Mouse (Mus musculus) thymus, postnatal 36 days (tissue): Measurements from ENCODE around the gene Prdm16.

Experiments
- DNase-seq, 2 experiments: peaks; one replicate each; pipeline ENCODE4 v3.0.0; 2022; ENCODE audit warnings: mixed read lengths in 2 of 2

The Prdm16 gene

GRCm38 (mm10) chr4:154511767-154512166 is 124.9 kb downstream of the Prdm16 start:
- DNase-seq: no peak

GRCm38 (mm10) chr4:154506774-154507435 is 129.8 kb downstream of the Prdm16 start:
- DNase-seq: no peak

GRCm38 (mm10) chr4:154505313-154505712 is 131.4 kb downstream of the Prdm16 start:
- DNase-seq: no peak

GRCm38 (mm10) chr4:154503260-154503829 is 133.3 kb downstream of the Prdm16 start:
- DNase-seq: no peak

GRCm38 (mm10) chr4:154502403-154503000 is 134.2 kb downstream of the Prdm16 start:
- no peak for DNase-seq

- DNase-seq: no peak
Measured at GRCm38 (mm10) chr4:154500695-154501094, 136.0 kb downstream of the Prdm16 start.

- no peak for DNase-seq
Measured at GRCm38 (mm10) chr4:154499701-154500523, 136.8 kb downstream of the Prdm16 start.

GRCm38 (mm10) chr4:154497423-154498175 is 139.1 kb downstream of the Prdm16 start:
- no peak for DNase-seq

GRCm38 (mm10) chr4:154496991-154497390 is 139.7 kb downstream of the Prdm16 start:
- DNase-seq: no peak

GRCm38 (mm10) chr4:154496522-154496921 is 140.2 kb downstream of the Prdm16 start:
- no peak for DNase-seq

GRCm38 (mm10) chr4:154493996-154494395 is 142.7 kb downstream of the Prdm16 start:
- no peak for DNase-seq

- DNase-seq: no peak
Measured at GRCm38 (mm10) chr4:154492714-154493121, 144.0 kb downstream of the Prdm16 start.

GRCm38 (mm10) chr4:154492268-154492667 is 144.4 kb downstream of the Prdm16 start:
- DNase-seq: no peak

GRCm38 (mm10) chr4:154488031-154488430 is 148.6 kb downstream of the Prdm16 start:
- DNase-seq: no peak

- no peak for DNase-seq
Measured at GRCm38 (mm10) chr4:154482695-154483094, 154.0 kb downstream of the Prdm16 start.

- no peak for DNase-seq
Measured at GRCm38 (mm10) chr4:154481771-154482637, 154.7 kb downstream of the Prdm16 start.

GRCm38 (mm10) chr4:154480544-154481260 is 156.0 kb downstream of the Prdm16 start:
- DNase-seq: no peak

- no peak for DNase-seq
Measured at GRCm38 (mm10) chr4:154480143-154480542, 156.5 kb downstream of the Prdm16 start.

GRCm38 (mm10) chr4:154478933-154479613 is 157.6 kb downstream of the Prdm16 start:
- DNase-seq: no peak
